Mouse (Mus musculus) cortical plate, adult 2 months (tissue): Measurements from ENCODE around the gene Espnl.

Experiments
- CTCF ChIP-seq: fragments of 200-500 bp; IDR thresholded peaks from 2 replicates; pipeline ENCODE4 v1.5.1; 2011; ENCODE audit warnings: mild to moderate bottlenecking, control low read depth, low read length; ENCODE audit not compliant: insufficient read depth; ENCODE audit errors: extremely low read depth
- POLR2A ChIP-seq: fragments of 200-500 bp; IDR thresholded peaks from 2 replicates; pipeline ENCODE4 v1.6.1; 2011; ENCODE audit warnings: mild to moderate bottlenecking, low read length, control low read depth; ENCODE audit not compliant: insufficient read depth; ENCODE audit errors: extremely low read depth

GRCm38 (mm10) chr1:91312273-91312672 is 9.6 kb upstream of the Espnl start:
- TF ChIP-seq CTCF (no peak), POLR2A (no peak)
